Comparison of ENCODE assay signal across 33 mouse cellular contexts in the genomic region with DNA sequence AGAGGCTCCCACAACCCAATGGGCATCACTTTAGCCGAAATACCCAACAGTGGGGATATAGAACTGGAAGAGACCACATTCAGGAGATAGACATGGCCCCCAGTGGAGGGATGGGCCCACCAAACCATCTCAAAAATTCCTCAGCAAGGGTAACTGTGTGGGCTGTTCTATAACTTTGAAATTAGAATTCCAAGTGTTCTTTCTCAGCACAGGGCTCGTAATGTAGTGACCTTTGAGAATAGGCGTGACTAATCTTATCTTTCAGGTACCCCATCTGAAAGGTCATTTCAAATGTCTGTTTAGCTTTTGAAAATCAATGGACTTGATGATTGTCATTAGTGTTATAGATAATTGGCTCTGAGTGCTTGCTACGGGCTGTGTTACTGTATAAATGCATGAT. TPM values are rescaled to one million over a fixed set of nuclear protein-coding genes. Genes with fewer than 3 reads are reported as not detected.
"Had no signal": no experiment of that assay in that cellular context is flagged by ENCODE, and none has a peak within 500 bp of the region (broad histone marks: within the 10 kb centered on the region; RNA-seq: fewer than 3 reads in every experiment).

No protein-coding gene starts in this region.

- H3K4me3 ChIP-seq: embryonic facial prominence, embryonic 10.5 days; embryonic facial prominence, embryonic 12.5 days; embryonic facial prominence, embryonic 13.5 days; embryonic facial prominence, embryonic 15.5 days; erythroblast, embryonic 14.5 days; forebrain, embryonic 10.5 days; forebrain, embryonic 12.5 days; forebrain, embryonic 13.5 days; forebrain, embryonic 15.5 days; gastrocnemius, adult 2 months had no signal

- H3K27me3 ChIP-seq: embryonic facial prominence, embryonic 12.5 days; embryonic facial prominence, embryonic 13.5 days; embryonic facial prominence, embryonic 15.5 days; forebrain, embryonic 12.5 days; forebrain, embryonic 13.5 days; forebrain, embryonic 15.5 days had no signal

- H3K4me1 ChIP-seq: embryonic facial prominence, embryonic 10.5 days; embryonic facial prominence, embryonic 12.5 days; embryonic facial prominence, embryonic 13.5 days; embryonic facial prominence, embryonic 15.5 days; forebrain, embryonic 10.5 days; forebrain, embryonic 12.5 days; forebrain, embryonic 13.5 days; forebrain, embryonic 15.5 days had no signal

- H3K9ac ChIP-seq: embryonic facial prominence, embryonic 12.5 days; embryonic facial prominence, embryonic 13.5 days; embryonic facial prominence, embryonic 15.5 days; forebrain, embryonic 12.5 days; forebrain, embryonic 13.5 days; forebrain, embryonic 15.5 days; forebrain, postnatal 0 days had no signal

- H3K27ac ChIP-seq: embryonic facial prominence, embryonic 10.5 days; embryonic facial prominence, embryonic 12.5 days; embryonic facial prominence, embryonic 13.5 days; embryonic facial prominence, embryonic 15.5 days; forebrain, embryonic 10.5 days; forebrain, embryonic 12.5 days; forebrain, embryonic 13.5 days; forebrain, embryonic 15.5 days; gastrocnemius, adult 2 months had no signal

- H3K36me3 ChIP-seq: embryonic facial prominence, embryonic 10.5 days; embryonic facial prominence, embryonic 12.5 days; embryonic facial prominence, embryonic 13.5 days; embryonic facial prominence, embryonic 15.5 days; forebrain, embryonic 10.5 days; forebrain, embryonic 12.5 days; forebrain, embryonic 15.5 days had no signal

- DNase-seq: cerebellum, adult 18-20 months; cerebellum, adult 2 months; cerebellum, adult 8-10 months; cerebellum, adult 9-10 months; cerebellum, adult 9-11 months; cerebellum, postnatal 10 days; cerebellum, postnatal 14 days; cerebellum, postnatal 36 days; embryo, embryonic 11 days; forebrain, postnatal 0 days; gastrocnemius, adult 2 months; gastrocnemius, postnatal 10 days; gastrocnemius, postnatal 14 days; gastrocnemius, postnatal 25 days; gastrocnemius, postnatal 36 days; heart, adult 11 months; heart, adult 18-20 months had no signal

- ATAC-seq: forebrain, embryonic 13.5 days; forebrain, embryonic 14.5 days; forebrain, embryonic 15.5 days; forebrain, embryonic 16.5 days; forebrain, postnatal 0 days had no signal

- H3K4me2 ChIP-seq: embryonic facial prominence, embryonic 12.5 days; embryonic facial prominence, embryonic 13.5 days; embryonic facial prominence, embryonic 15.5 days; forebrain, embryonic 12.5 days; forebrain, embryonic 13.5 days; forebrain, embryonic 15.5 days had no signal

- H3K9me3 ChIP-seq: embryonic facial prominence, embryonic 10.5 days; embryonic facial prominence, embryonic 12.5 days; embryonic facial prominence, embryonic 13.5 days; embryonic facial prominence, embryonic 15.5 days; forebrain, embryonic 10.5 days; forebrain, embryonic 12.5 days; forebrain, embryonic 13.5 days; forebrain, embryonic 15.5 days had no signal

RNA-seq across cellular contexts. Expression of a gene that starts 16.0 kb away (rescaled TPM):
- polyA plus RNA-seq: cerebellum, adult 2 months; cortical plate, adult 2 months; embryonic facial prominence, embryonic 10.5 days; embryonic facial prominence, embryonic 11.5 days; embryonic facial prominence, embryonic 12.5 days; embryonic facial prominence, embryonic 13.5 days; erythroblast, embryonic 14.5 days; forebrain, embryonic 10.5 days; forebrain, embryonic 11.5 days; forebrain, embryonic 12.5 days; forebrain, embryonic 13.5 days; forebrain, embryonic 14.5 days; forebrain, embryonic 15.5 days; forebrain, embryonic 16.5 days; forebrain, postnatal 0 days; frontal cortex, adult 2 months; gonadal fat pad, adult 2 months had no signal
